Mouse (Mus musculus) cerebellum, postnatal 25 days (tissue): ENCODE data around the gene Celsr1.
A peak's percentile ranks its signal among the peaks of the same experiment; 100 is the strongest.
"Not testable (repeated sequence)": the region's sequence is repeated elsewhere in the genome, so short reads cannot be mapped to it uniquely, and the experiment has no call there.

ENCODE experiments used
- DNase-seq, 2 experiments: peaks; one replicate each; pipeline ENCODE4 v3.0.0; 2021; ENCODE audit warnings: mixed read lengths in 2 of 2

Gene Celsr1

GRCm38 (mm10) chr15:85889235-85889634, 144.3 kb downstream of the Celsr1 start:
- DNase-seq = no peak

- DNase-seq = no peak
Measured at GRCm38 (mm10) chr15:85885606-85886005, 148.0 kb downstream of the Celsr1 start.

- DNase-seq = peak in 1 of 2 experiments; percentile 55
Measured at GRCm38 (mm10) chr15:85879498-85879895, 154.1 kb downstream of the Celsr1 start.

- peak; percentile 93 to 94 for DNase-seq
Measured at GRCm38 (mm10) chr15:85878848-85879497, 154.6 kb downstream of the Celsr1 start, which contains the start of gene Trmu. Gene Trmu, plus strand, starts transcription at chr15:85879312.

DNA sequence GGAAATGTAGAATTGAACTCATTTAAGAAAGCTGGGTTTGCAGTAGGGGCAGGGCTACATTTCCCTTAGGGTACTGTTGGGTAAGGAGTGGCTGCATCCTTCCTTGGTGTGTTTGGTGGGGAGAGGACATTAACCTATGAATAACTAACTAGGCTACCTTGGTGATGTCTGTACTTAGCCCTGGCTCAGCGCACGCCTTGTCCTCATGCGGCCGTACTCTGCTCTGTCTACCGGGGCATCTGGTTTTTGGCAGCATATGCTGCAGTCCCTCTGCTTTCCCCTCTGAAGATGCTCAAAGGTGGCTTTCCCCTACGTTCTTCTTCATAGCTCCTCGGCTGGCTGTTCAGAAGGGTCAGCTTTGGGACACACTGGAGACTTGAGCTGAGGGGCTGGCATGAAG, 156.2 kb downstream of the Celsr1 start:
- DNase-seq = no peak

DNA sequence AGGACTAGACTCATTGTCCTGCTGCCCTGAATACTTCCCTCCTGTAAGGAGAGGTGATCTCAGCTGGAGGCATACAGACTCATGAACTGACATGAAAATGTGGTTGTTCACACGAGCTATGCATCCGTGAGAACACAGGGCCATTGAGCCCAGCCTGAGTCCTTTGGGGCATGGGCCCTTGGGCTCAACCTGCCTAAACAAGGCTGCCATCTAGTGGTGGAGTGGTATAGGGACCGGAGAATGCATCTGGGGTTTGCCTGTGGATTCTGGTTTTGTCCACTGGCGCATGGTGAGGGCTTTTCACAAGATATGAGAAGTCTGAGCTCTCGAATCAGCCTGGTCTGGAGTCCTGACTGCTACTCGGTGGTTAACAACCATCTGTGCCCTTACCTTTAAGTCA, 165.9 kb downstream of the Celsr1 start:
- peak; percentile 78 to 86 for DNase-seq

DNA sequence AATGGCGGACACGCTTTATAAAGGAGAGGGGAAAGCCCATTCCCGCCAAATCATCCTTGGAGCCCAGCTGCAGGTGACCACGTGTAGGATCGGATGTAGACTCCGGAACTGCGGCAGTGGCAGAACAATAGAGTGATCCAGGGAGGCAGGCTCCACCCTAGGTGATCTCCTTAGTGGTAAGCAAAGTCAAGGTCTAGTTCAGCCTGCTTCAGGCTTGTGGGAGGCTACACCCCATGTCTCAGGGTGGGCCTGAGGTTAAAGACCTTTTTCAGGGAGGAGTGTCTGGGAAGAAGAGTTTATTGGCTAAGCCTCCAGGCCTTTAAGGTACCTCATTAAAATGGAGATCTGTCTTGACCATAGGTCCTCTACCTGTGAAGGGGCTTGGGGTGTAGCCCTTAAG, 167.7 kb downstream of the Celsr1 start:
- not testable (repeated sequence) for DNase-seq

- DNase-seq = peak; percentile 92 to 94
Measured at GRCm38 (mm10) chr15:85859490-85860031, 174.0 kb downstream of the Celsr1 start, which contains the start of gene Gtse1. Gene Gtse1, plus strand, starts transcription at chr15:85859745.

GRCm38 (mm10) chr15:85858980-85859489, 174.5 kb downstream of the Celsr1 start:
- peak in 1 of 2 experiments; percentile 52 for DNase-seq

- DNase-seq = peak; percentile 53 to 58
Measured at GRCm38 (mm10) chr15:85851656-85852392, 181.8 kb downstream of the Celsr1 start.
